Mouse (Mus musculus) bone marrow, adult 2 months (tissue): ENCODE measurements at regions not wholly inside any gene's neighbourhood (a gene's known extent, or its start where the extent isn't known, plus 50 kb on each side); places are given as distances from the start of the nearest gene placed in this dataset.

Source experiments
- CTCF ChIP-seq: fragments of 200-500 bp; IDR thresholded peaks from 2 replicates; pipeline ENCODE4 v1.5.1; 2011; ENCODE audit warnings: low read length, control low read depth; ENCODE audit not compliant: control insufficient read depth, insufficient read depth
- POLR2A ChIP-seq: fragments of 200-500 bp; IDR thresholded peaks from 2 replicates; pipeline ENCODE4 v1.6.1; 2011; ENCODE audit warnings: low read depth, mild to moderate bottlenecking, control low read depth, low read length, borderline replicate concordance; ENCODE audit not compliant: control insufficient read depth

DNA sequence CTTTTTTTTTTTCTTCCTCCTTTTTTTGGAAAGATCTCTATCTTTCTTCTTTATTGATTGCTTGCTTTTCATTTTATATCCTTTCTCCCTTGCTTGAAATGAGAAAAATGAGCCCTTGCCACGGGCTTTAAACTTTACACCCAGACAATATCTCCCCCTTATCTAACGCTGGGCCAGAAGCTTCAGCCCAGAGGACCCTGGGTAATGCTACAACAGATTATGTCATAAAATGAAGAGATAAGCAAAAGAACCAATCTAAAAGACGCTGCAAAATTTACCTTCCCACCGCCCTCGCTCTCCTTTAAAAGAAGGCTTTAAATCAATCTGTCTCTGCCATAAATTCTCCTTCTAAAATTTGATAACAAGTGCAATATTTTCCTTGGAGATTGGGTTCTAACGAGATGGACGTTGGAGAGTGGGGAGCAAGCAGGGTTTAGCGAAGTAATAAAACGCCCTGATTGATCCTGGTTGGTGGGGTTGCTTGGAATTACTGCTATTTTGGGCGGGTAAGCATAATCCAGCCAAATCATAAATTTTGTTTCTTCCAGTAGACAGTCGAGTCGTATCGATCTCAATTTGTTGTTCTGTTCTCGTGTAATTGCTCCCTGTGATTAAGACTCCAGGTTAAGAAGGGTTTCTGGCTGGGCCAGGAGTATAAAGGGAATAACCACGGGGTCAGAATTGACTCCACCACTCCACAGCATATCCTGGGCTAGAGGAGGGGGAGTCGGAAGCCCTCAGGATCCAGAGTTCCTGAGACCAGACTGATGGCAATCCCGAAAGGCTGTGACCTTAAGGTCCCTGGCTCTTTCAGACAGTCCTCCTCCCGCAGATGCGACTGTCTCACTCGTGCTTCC lies 318.9 kb downstream of the Gm9195 start:
- TF ChIP-seq CTCF (no peak), POLR2A (no peak)
